Mouse (Mus musculus) myocyte (in vitro differentiated cells): ENCODE measurements around the gene Gm43518. TPM values are rescaled to one million over a fixed set of nuclear protein-coding genes. Genes with fewer than 3 reads are reported as not detected.

Source experiments
- H3K27me3 ChIP-seq: one replicate; pipeline ENCODE4 v1.6.1; 2011; ENCODE audit not compliant: control insufficient read depth, insufficient read depth, insufficient read length
- H3K36me3 ChIP-seq: one replicate; pipeline ENCODE4 v1.6.1; 2011; ENCODE audit not compliant: control insufficient read depth, insufficient read depth
- H3K4me2 ChIP-seq: one replicate; pipeline ENCODE4 v1.6.1; 2011; ENCODE audit warnings: low read depth, control low read depth
- H3K4me3 ChIP-seq: one replicate; pipeline ENCODE4 v1.5.1; 2011; ENCODE audit warnings: mild to moderate bottlenecking, control low read depth, moderate library complexity
- H3K79me2 ChIP-seq: one replicate; pipeline ENCODE4 v1.6.1; 2011; ENCODE audit not compliant: control insufficient read depth, insufficient read depth
- H3ac ChIP-seq: one replicate; pipeline ENCODE4 v1.6.1; 2011; ENCODE audit not compliant: control insufficient read depth, insufficient read length
- CEBPB ChIP-seq: IDR thresholded peaks from 2 replicates; pipeline ENCODE4 v1.6.1; 2011; ENCODE audit warnings: mild to moderate bottlenecking, moderate library complexity; ENCODE audit not compliant: poor library complexity, insufficient read depth, severe bottlenecking
- E2F4 ChIP-seq: IDR thresholded peaks from one replicate; pipeline ENCODE4 v1.6.1; 2011; ENCODE audit warnings: mild to moderate bottlenecking, control low read depth, moderate library complexity; ENCODE audit not compliant: insufficient read depth
- MAX ChIP-seq: IDR thresholded peaks from one replicate; pipeline ENCODE4 v1.6.1; 2011; ENCODE audit warnings: low read depth, mild to moderate bottlenecking, control low read depth
- MYOD1 ChIP-seq, 3 experiments: IDR thresholded peaks; one replicate each; pipeline ENCODE4 v1.6.1; 2011; ENCODE audit warnings: control low read depth in 2 of 3, low read depth in 2 of 3, mild to moderate bottlenecking in 2 of 3, moderate library complexity in 1 of 3; ENCODE audit not compliant: insufficient read length in 2 of 3, control insufficient read depth in 1 of 3
- MYOG ChIP-seq, 3 experiments: IDR thresholded peaks; one replicate each; pipeline ENCODE4 v1.6.1; 2011; ENCODE audit warnings: control low read depth in 2 of 3, low read depth in 2 of 3, mild to moderate bottlenecking in 2 of 3; ENCODE audit not compliant: insufficient read length in 2 of 3, control insufficient read depth in 1 of 3, insufficient read depth in 1 of 3
- POLR2A ChIP-seq: IDR thresholded peaks from one replicate; pipeline ENCODE4 v1.6.1; 2011; ENCODE audit warnings: low read depth, mild to moderate bottlenecking, control low read depth, moderate library complexity; ENCODE audit not compliant: insufficient read length
- POLR2AphosphoS2 ChIP-seq: IDR thresholded peaks from one replicate; pipeline ENCODE4 v1.6.1; 2011; ENCODE audit warnings: low read depth, control low read depth; ENCODE audit not compliant: insufficient read length
- REST ChIP-seq: IDR thresholded peaks from one replicate; pipeline ENCODE4 v1.6.1; 2011; ENCODE audit warnings: mild to moderate bottlenecking, control low read depth, moderate library complexity; ENCODE audit not compliant: insufficient read depth, insufficient read length
- SRF ChIP-seq: IDR thresholded peaks from one replicate; pipeline ENCODE4 v1.6.1; 2011; ENCODE audit warnings: low read depth; ENCODE audit not compliant: control insufficient read depth, insufficient read length
- TCF12 ChIP-seq: IDR thresholded peaks from one replicate; pipeline ENCODE4 v1.6.1; 2011; ENCODE audit warnings: mild to moderate bottlenecking, control low read depth; ENCODE audit not compliant: poor library complexity, insufficient read depth, severe bottlenecking
- TCF3 ChIP-seq: IDR thresholded peaks from one replicate; pipeline ENCODE4 v1.6.1; 2011; ENCODE audit warnings: low read depth, control low read depth; ENCODE audit not compliant: insufficient read length
- USF1 ChIP-seq: IDR thresholded peaks from one replicate; pipeline ENCODE4 v1.6.1; 2011; ENCODE audit warnings: low read depth, mild to moderate bottlenecking, control low read depth, moderate library complexity
- polyA plus RNA-seq: library from polyadenylated mRNA; unstranded; fragments of >200 nt; fragmentation: generic; extraction: Trizol; gene quantifications from one replicate; pipeline ENCODE4 v1.2.1, GENCODE M21; 2012; ENCODE audit warnings: missing spikeins

The Gm43518 gene
- polyA plus RNA-seq, 1 experiment: not detected

DNA sequence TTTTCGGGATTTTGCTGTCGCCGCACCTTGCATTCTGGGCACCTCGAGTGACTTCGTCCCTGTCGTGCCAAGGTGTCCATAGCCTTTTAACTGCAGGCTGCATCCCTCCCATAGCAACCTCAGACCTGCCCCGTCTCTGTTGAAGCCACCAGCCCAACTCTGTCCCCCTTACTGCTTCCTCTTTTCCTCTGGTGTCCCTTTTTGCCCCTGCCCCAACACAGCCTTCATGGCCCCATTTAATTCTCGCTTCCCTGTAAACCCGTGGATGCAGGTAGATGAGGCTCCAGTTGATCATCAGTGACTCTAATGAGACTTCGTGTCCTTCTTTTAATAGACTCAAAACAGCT, 19.6 kb upstream of the Gm43518 start:
- Histone ChIP-seq H3ac (peak overlapping the region; percentile 71), H3K4me3 (peak overlapping the region; percentile 88), H3K27me3 (no peaks in the 10 kb centered on the region), H3K79me2 (peaks cover 55% of the 10 kb centered on the region), H3K4me2 (peak overlapping the region; percentile 84), H3K36me3 (peaks cover 25% of the 10 kb centered on the region)
- TF ChIP-seq POLR2A (no peak), MYOD1 (IDR thresholded peaks at IDR 0.05; ENCODE audit: control insufficient read depth in 1 of 3, insufficient read length in 2 of 3, low read depth in 2 of 3) (no peak), MYOG (IDR thresholded peaks at IDR 0.05; ENCODE audit: control insufficient read depth in 1 of 3, insufficient read depth in 1 of 3, insufficient read length in 2 of 3, low read depth in 2 of 3) (no peak), E2F4 (no peak), SRF (no peak), MAX (no peak), CEBPB (no peak), USF1 (no peak), TCF3 (no peak), TCF12 (no peak), REST (no peak), POLR2AphosphoS2 (no peak)

DNA sequence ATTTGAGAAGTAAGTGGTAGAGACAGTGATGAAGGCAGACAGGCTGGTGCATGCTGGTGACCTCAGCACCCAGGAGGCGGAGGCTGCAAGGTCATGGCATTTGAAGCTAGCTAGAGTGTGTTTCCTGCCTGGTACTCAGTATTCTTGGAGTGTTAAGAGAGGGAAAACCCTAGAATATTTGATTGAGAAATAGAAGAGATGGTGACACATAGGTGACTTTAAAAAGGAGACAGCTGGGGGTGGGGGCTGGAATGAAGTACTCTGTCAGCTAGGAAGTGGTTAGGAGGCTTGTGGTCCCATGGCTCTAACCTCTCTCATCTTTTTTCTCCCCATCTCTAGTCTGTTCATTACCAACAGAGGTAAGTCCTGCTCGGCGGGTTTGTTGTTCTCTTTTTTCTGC, 12.4 kb upstream of the Gm43518 start:
- Histone ChIP-seq H3K79me2 (peaks cover 55% of the 10 kb centered on the region), H3ac (no peak overlapping the region), H3K4me2 (no peak overlapping the region), H3K27me3 (no peaks in the 10 kb centered on the region), H3K36me3 (peaks cover 51% of the 10 kb centered on the region), H3K4me3 (no peak overlapping the region)
- TF ChIP-seq TCF3 (no peak), POLR2A (no peak), REST (no peak), TCF12 (no peak), E2F4 (no peak), POLR2AphosphoS2 (no peak), MAX (no peak), USF1 (no peak), SRF (no peak), MYOD1 (IDR thresholded peaks at IDR 0.05; ENCODE audit: control insufficient read depth in 1 of 3, insufficient read length in 2 of 3, low read depth in 2 of 3) (no peak), MYOG (IDR thresholded peaks at IDR 0.05; ENCODE audit: control insufficient read depth in 1 of 3, insufficient read depth in 1 of 3, insufficient read length in 2 of 3, low read depth in 2 of 3) (no peak), CEBPB (no peak)

DNA sequence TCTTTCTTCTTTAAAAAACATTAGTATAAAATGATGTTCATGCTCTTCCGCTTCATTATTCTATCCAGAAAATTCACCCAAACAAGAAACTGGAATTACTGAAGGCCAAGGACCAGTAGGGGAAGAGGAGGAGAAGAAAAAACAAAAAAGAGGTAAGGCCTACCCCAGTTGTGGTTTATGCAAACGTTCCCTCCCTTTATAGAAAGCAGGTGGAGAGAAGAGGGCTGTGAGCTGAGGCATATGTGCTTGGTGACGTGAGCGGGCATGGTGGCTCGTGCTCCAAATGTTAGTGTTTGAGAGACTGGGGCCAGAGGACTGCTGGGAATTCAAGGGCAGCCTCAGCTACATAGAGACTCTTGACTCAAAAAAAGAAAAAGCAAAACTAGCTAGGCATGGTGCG, 5.1 kb upstream of the Gm43518 start:
- no peak overlapping the region for H3K4me3 ChIP-seq
- TF ChIP-seq POLR2AphosphoS2 (no peak), TCF3 (no peak), MAX (no peak), POLR2A (no peak), REST (no peak), E2F4 (no peak), MYOD1 (IDR thresholded peaks at IDR 0.05; ENCODE audit: control insufficient read depth in 1 of 3, insufficient read length in 2 of 3, low read depth in 2 of 3) (no peak), TCF12 (no peak), SRF (no peak), CEBPB (no peak), USF1 (no peak)
- no peak overlapping the region for H3K4me2 ChIP-seq
- H3K79me2 ChIP-seq: peaks cover 6% of the 10 kb centered on the region
- no peaks in the 10 kb centered on the region for H3K27me3 ChIP-seq
- peaks cover 54% of the 10 kb centered on the region for H3K36me3 ChIP-seq
- H3ac ChIP-seq: no peak overlapping the region

DNA sequence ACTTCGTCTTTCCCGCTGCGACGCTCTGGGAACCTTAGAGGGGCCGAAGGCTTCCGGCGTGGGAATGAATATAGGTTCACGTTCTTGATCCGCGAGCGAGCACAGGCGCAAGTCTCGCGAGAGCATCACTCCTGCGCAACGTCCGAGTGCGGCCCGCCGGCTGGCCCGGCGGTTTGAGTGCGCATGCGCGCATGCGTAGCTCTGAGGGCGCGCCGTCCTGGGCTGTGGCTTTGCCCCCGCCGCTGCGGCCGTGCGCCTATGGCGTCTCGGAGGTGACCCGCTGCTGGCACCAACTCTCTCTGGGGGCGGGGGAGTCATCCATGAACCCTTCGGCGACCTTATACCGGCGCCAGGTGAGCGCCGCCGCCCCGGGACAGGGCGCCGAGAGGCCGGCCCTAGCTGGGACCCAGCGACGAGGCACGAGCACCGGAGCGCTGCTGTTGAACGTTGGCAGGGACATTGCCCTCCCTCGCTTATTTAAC, 3.3 kb downstream of the Gm43518 start, which contains the start of gene Ccdc62:
Gene Ccdc62, plus strand, starts transcription at position 172 of the 482 bp plus-strand sequence.
- TF ChIP-seq REST (no peak), POLR2A (peak; percentile 96), MAX (no peak), USF1 (no peak), MYOG (IDR thresholded peaks at IDR 0.05; ENCODE audit: control insufficient read depth in 1 of 3, insufficient read depth in 1 of 3, insufficient read length in 2 of 3, low read depth in 2 of 3) (no peak), CEBPB (no peak), MYOD1 (IDR thresholded peaks at IDR 0.05; ENCODE audit: control insufficient read depth in 1 of 3, insufficient read length in 2 of 3, low read depth in 2 of 3) (peak in 1 of 3 experiments; percentile 8), POLR2AphosphoS2 (peak; percentile 96)
- Histone ChIP-seq H3K27me3 (no peaks in the 10 kb centered on the region), H3K79me2 (no peaks in the 10 kb centered on the region), H3K4me2 (peak within 1 kb of the TSS; percentile 82), H3K4me3 (peak within 1 kb of the TSS; percentile 37), H3K36me3 (peaks cover 22% of the 10 kb centered on the region), H3ac (peak within 1 kb of the TSS; percentile 80)

DNA sequence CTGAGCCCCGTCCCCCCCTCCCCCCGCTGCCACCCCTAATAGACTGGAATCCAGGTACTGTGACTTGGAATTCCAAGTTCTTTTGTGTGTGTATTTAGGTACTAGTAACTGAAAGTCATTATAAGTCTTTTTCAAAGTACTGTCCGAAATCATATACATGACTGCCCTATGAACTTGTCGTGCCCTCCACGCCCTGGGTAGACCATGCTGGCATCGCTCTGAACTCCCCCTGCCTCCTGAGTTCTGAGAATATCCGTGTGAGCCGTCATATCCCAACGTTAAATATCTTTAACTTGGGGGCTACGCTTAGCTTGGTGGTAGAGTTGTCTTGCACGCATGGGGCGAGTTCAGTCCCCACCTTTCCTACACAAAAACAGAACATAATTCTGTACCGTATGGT, 3.9 kb downstream of the Gm43518 start:
- Histone ChIP-seq H3K27me3 (no peaks in the 10 kb centered on the region), H3K79me2 (no peaks in the 10 kb centered on the region), H3K4me2 (peak overlapping the region; percentile 77), H3ac (peak overlapping the region; percentile 80), H3K36me3 (peaks cover 17% of the 10 kb centered on the region), H3K4me3 (peak overlapping the region; percentile 37)
- TF ChIP-seq POLR2A (no peak), USF1 (no peak), TCF12 (no peak), E2F4 (no peak), REST (no peak), CEBPB (no peak), MYOD1 (IDR thresholded peaks at IDR 0.05; ENCODE audit: control insufficient read depth in 1 of 3, insufficient read length in 2 of 3, low read depth in 2 of 3) (no peak), SRF (no peak), TCF3 (no peak)
